Mouse (Mus musculus) liver, embryonic 14.5 days (tissue): ENCODE measurements around the gene Inha. TPM values are rescaled to one million over a fixed set of nuclear protein-coding genes. Genes with fewer than 3 reads are reported as not detected.

Experiments
- ATAC-seq: fragments of 200-750 bp; cut with Nextera tagmentation; 2 replicates; pipeline ENCODE4 v1.8.0; 2017; ENCODE audit warnings: moderate number of reproducible peaks, mild to moderate bottlenecking, moderate library complexity; ENCODE audit not compliant: insufficient read depth
- DNase-seq, 3 experiments: peaks; one replicate each; pipeline ENCODE4 v3.0.0-alpha.2; 2012 to 2013; ENCODE audit warnings: low read depth in 3 of 3, low spot score in 3 of 3
- H3K27ac ChIP-seq: fragments of 300-500 bp; sonication (generic); 2 replicates; pipeline ENCODE4 v1.5.1; 2014; ENCODE audit warnings: moderate library complexity, mild to moderate bottlenecking, control low read depth, inconsistent platforms
- H3K27me3 ChIP-seq: fragments of 300-500 bp; sonication (generic); 2 replicates; pipeline ENCODE4 v1.6.1; 2014; ENCODE audit warnings: mild to moderate bottlenecking, low read length, moderate library complexity; ENCODE audit not compliant: control insufficient read depth, insufficient read depth
- H3K36me3 ChIP-seq: fragments of 300-500 bp; sonication (generic); replicated peaks from 2 replicates; pipeline ENCODE4 v1.6.1; 2014; ENCODE audit warnings: low read depth; ENCODE audit not compliant: control insufficient read depth, insufficient read depth
- H3K4me1 ChIP-seq, 2 experiments: fragments of 200-500 bp in 1 of 2; fragments of 300-500 bp in 1 of 2; sonication (generic) in 1 of 2; replicated peaks; 2 replicates each; pipeline ENCODE4 v1.6.1; 2012 to 2014; ENCODE audit warnings: antibody characterized with exemption in 1 of 2, inconsistent platforms in 1 of 2, low read length in 1 of 2; ENCODE audit not compliant: control insufficient read depth in 2 of 2, insufficient read depth in 2 of 2
- H3K4me2 ChIP-seq: fragments of 300-500 bp; sonication (generic); 2 replicates; pipeline ENCODE4 v1.6.1; 2014; ENCODE audit warnings: low read depth, mild to moderate bottlenecking, control low read depth, moderate library complexity
- H3K4me3 ChIP-seq, 2 experiments: fragments of 200-500 bp in 1 of 2; fragments of 300-500 bp in 1 of 2; sonication (generic) in 1 of 2; 2 replicates each; pipeline ENCODE4 v1.5.1; 2012 to 2014; ENCODE audit warnings: low read depth in 2 of 2, low read length in 2 of 2, mild to moderate bottlenecking in 2 of 2, control low read depth in 1 of 2, inconsistent platforms in 1 of 2, moderate library complexity in 1 of 2; ENCODE audit not compliant: insufficient read depth in 1 of 2
- H3K9ac ChIP-seq: fragments of 300-500 bp; sonication (generic); replicated peaks from 2 replicates; pipeline ENCODE4 v1.6.1; 2014; ENCODE audit warnings: mild to moderate bottlenecking, control low read depth, moderate library complexity
- H3K9me3 ChIP-seq: fragments of 300-500 bp; sonication (generic); 2 replicates; pipeline ENCODE4 v1.6.1; 2016; ENCODE audit warnings: low read length, mixed read lengths; ENCODE audit not compliant: control insufficient read depth
- CTCF ChIP-seq: IDR thresholded peaks from 2 replicates; pipeline ENCODE4 v1.5.1; 2016; ENCODE audit warnings: antibody characterized with exemption, low read depth, control low read depth
- EP300 ChIP-seq: IDR thresholded peaks from 2 replicates; pipeline ENCODE4 v1.6.1; 2016; ENCODE audit warnings: antibody characterized with exemption, low read depth
- WGBS: fragments of 180-500 bp; shearing (Covaris S2); extraction: QIAGEN DNeasy Blood & Tissue Kit; methylation state at CpG from one replicate; pipeline ENCODE4 v1.1.7; 2014; ENCODE audit not compliant: insufficient replicate concordance; 5-methylcytosine and 5-hydroxymethylcytosine counted together
- polyA plus RNA-seq, 2 experiments: library from polyadenylated mRNA; depleted of rRNA in 1 of 2; stranded (reverse) in 1 of 2; unstranded in 1 of 2; fragments of >200 nt; fragmentation: Nextera tagmentation in 1 of 2; extraction: Ambion mirVana in 1 of 2; gene quantifications; 2 replicates each; pipeline versions ENCODE4 v1.2.1 to v1.2.3; 2012 to 2014

The Inha gene
- polyA plus RNA-seq (2012; rRNA removed): 1.3 and 1.8 TPM in 2 replicates
- 0.17 and 0.28 TPM in 2 replicates for polyA plus RNA-seq (2014; fragmentation: Nextera tagmentation; extraction: Ambion mirVana)

GRCm38 (mm10) chr1:75507006-75507405, at the start of gene Inha:
Gene Inha (plus strand): TSS chr1:75507077.
- TF ChIP-seq EP300: no peak
- no peak for TF ChIP-seq CTCF
- peaks cover 0 to 8% of the 10 kb centered on the region in 2 experiments; a peak in 2 of 4 replicates for H3K4me1 ChIP-seq
- peak within 1 kb of the TSS; percentile 31 for H3K4me2 ChIP-seq
- H3K27ac ChIP-seq: no peak within 1 kb of the TSS
- H3K9ac ChIP-seq: no peak within 1 kb of the TSS; the same call in 1 of the 2 replicates
- no peaks in the 10 kb centered on the region for H3K36me3 ChIP-seq
- DNase-seq: no peak
- peak within 1 kb of the TSS; percentile 46 to 54 for H3K4me3 ChIP-seq
- no peaks in the 10 kb centered on the region for H3K9me3 ChIP-seq
- 37% methylated on average over 10 of the region's 10 CpGs for WGBS
- no peak for ATAC-seq
- H3K27me3 ChIP-seq: peaks cover 29% of the 10 kb centered on the region

GRCm38 (mm10) chr1:75457710-75458024, 49.2 kb upstream of the Inha start:
- WGBS: 4% methylated on average over 10 of the region's 10 CpGs
- no peak for DNase-seq
- Histone ChIP-seq H3K36me3 (no peaks in the 10 kb centered on the region), H3K4me2 (peak overlapping the region; percentile 23; the same call in 1 of the 2 replicates), H3K4me3 (no peak overlapping the region), H3K27me3 (peaks cover 70% of the 10 kb centered on the region), H3K27ac (no peak overlapping the region), H3K9ac (no peak overlapping the region), H3K9me3 (no peaks in the 10 kb centered on the region), H3K4me1 (peaks cover 3 to 15% of the 10 kb centered on the region in 2 experiments; a peak in 3 of 4 replicates)
- no peak for ATAC-seq
- no peak for TF ChIP-seq CTCF
- TF ChIP-seq EP300: no peak

GRCm38 (mm10) chr1:75458025-75458788, 48.7 kb upstream of the Inha start:
- WGBS: 4% methylated on average over 42 of the region's 42 CpGs
- TF ChIP-seq CTCF (no peak), EP300 (no peak)
- Histone ChIP-seq H3K27me3 (peaks cover 64% of the 10 kb centered on the region), H3K36me3 (no peaks in the 10 kb centered on the region), H3K9ac (no peak overlapping the region), H3K4me1 (peaks cover 8 to 20% of the 10 kb centered on the region in 2 experiments), H3K4me3 (peak overlapping the region; percentile 14 to 26), H3K4me2 (peak overlapping the region; percentile 23), H3K27ac (no peak overlapping the region), H3K9me3 (no peaks in the 10 kb centered on the region)
- DNase-seq (no peak), ATAC-seq (peak; percentile 20; the same call in 1 of the 2 replicates)

DNA sequence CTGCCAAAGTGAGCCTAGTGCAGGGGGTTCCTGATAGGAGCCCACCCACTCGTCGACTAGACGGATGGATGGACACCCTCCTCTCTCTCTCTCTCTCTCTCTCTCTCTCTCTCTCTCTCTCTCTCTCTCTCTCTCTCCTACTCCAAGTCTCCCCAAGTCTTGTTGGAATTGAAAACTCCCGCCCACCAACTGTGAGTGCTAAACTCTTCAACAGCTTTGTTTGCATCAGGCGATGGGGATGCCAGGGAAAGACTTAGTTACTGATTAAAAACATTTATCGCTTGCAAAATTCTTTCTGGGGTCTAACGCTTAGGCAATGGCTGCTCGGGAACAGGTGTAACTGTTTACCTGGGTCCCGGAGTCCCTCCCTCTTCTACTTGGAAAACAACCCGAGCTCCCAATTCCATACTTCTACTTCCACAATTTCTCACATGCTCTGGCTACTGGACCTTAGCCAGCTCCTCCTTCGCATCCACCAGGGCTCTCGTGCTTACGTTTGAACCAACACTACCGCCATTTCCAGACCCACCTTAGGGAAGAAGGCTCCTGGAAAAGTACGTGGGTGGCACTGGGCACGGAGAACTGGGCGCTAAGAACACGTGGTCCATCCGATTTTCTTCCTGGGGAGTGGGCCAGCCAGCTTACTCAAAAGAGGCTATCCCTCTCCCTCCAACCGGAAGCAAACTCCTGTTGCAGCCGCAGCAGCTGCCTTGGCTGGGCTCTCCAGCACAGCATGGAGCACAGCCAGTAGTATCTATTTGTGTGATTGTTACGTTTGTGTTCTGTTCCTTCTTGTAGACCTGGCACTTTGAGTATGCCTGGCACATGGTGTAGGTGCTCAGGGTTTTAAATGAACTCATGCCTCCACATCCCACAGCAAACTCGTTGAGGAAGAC, 47.8 kb upstream of the Inha start:
- Histone ChIP-seq H3K4me1 (peaks cover 11 to 27% of the 10 kb centered on the region in 2 experiments), H3K4me2 (peak overlapping the region; percentile 23), H3K9ac (no peak overlapping the region), H3K27ac (no peak overlapping the region), H3K36me3 (no peaks in the 10 kb centered on the region), H3K27me3 (peaks cover 58% of the 10 kb centered on the region), H3K4me3 (0 out of 4 replicates have a peak overlapping the region, but pooled peaks of 1 of the 2 experiments have one; percentile 14), H3K9me3 (no peaks in the 10 kb centered on the region)
- WGBS: 15% methylated on average over 23 of the region's 23 CpGs
- DNase-seq (no peak), ATAC-seq (no peak)
- TF ChIP-seq CTCF (no peak), EP300 (no peak)
